Mouse (Mus musculus): ENCODE results near the gene Lrrc40. TPM values are rescaled to one million over a fixed set of nuclear protein-coding genes. Genes with fewer than 3 reads are reported as not detected.

Lrrc40 gene
- polyA plus RNA-seq, 1 experiment from 2014 or later, result 56.8 TPM

DNA sequence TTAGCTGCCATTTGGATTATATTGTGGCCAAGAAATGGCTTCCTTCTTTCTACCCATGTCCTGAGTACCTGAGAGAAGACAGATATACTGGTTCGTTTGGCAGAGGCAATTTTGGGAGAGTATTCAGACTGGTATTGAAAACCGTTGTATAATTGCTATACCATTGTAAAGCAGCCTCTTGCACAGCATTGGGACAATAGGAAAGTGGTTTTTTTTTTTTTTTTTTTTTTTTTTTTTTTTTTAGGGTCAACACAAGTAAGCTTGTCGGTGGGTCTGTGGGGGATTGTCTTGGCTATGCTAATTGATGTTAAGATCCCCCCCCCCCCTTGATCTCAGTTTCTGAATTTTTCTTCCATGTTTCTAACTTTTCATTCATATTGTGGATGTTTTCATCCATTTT lies 1.6 kb downstream of the Lrrc40 start:
- no peak overlapping the region for H3K27ac ChIP-seq (ENCODE audit: low read length)
- H3K36me3 ChIP-seq (ENCODE audit: control insufficient read depth, insufficient read depth), result no peaks in the 10 kb centered on the region
- ATAC-seq, result no peak
- peaks cover 16% of the 10 kb centered on the region for H3K4me1 ChIP-seq (replicated peaks; ENCODE audit: control insufficient read depth, insufficient read depth, low read length)
- H3K4me2 ChIP-seq (ENCODE audit: low read length), result no peak overlapping the region
- no peak overlapping the region for H3K9ac ChIP-seq (replicated peaks; ENCODE audit: low read depth, low read length)
- 74% methylated on average over 3 of the region's 3 CpGs for WGBS
- H3K9me3 ChIP-seq (ENCODE audit: control insufficient read depth, low read length), result no peaks in the 10 kb centered on the region
- no peak overlapping the region for H3K4me3 ChIP-seq (replicated peaks; ENCODE audit: low read length)
- no peaks in the 10 kb centered on the region for H3K27me3 ChIP-seq (replicated peaks; ENCODE audit: control insufficient read depth, insufficient read depth, low read length)

DNA sequence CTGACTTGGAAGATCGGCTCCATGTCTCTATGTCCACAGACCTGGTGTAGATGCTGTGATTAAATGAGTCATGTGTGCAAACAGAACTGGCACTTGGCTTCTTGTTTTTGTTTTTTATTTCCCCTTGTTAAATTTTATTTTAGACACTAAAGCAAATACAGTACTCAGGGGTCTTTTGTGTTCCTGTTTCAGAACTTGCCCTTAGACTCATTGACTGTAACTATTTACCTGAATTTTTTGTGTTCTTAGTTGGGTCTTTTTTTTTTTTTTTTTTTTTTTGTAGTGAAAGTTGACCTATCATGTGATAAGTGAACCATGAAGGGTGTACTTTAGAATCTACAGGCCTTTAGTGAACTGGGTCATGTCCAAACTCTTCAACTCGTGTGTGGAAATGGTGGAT lies 4.3 kb downstream of the Lrrc40 start:
- Histone ChIP-seq H3K36me3 (ENCODE audit: control insufficient read depth, insufficient read depth) (no peaks in the 10 kb centered on the region), H3K27me3 (replicated peaks; ENCODE audit: control insufficient read depth, insufficient read depth, low read length) (no peaks in the 10 kb centered on the region), H3K27ac (ENCODE audit: low read length) (no peak overlapping the region), H3K4me2 (ENCODE audit: low read length) (no peak overlapping the region), H3K4me1 (replicated peaks; ENCODE audit: control insufficient read depth, insufficient read depth, low read length) (peaks cover 7% of the 10 kb centered on the region), H3K9ac (replicated peaks; ENCODE audit: low read depth, low read length) (no peak overlapping the region), H3K9me3 (ENCODE audit: control insufficient read depth, low read length) (no peaks in the 10 kb centered on the region), H3K4me3 (replicated peaks; ENCODE audit: low read length) (no peak overlapping the region)
- ATAC-seq, result no peak
- 85% methylated on average over 2 of the region's 2 CpGs for WGBS

DNA sequence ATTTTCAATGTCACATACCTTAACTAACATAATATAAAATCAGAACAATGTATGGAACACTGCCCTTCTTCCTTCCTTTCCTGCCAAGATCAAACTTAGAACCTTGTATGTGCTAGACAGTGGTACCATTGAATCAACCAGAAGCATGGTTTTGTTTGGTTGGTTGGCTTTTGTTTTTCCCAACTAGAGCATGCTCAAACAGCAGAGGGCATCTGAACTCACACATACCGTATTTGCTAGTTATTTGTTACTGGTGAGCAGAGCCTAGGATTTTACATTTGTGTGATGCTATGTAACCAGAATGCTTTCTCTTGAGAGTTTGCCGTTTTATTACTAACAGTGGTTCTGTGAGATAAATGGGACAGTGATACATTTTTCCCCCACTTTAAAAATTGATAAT lies 13.0 kb downstream of the Lrrc40 start:
- Histone ChIP-seq H3K9ac (replicated peaks; ENCODE audit: low read depth, low read length) (no peak overlapping the region), H3K36me3 (ENCODE audit: control insufficient read depth, insufficient read depth) (peaks cover 4% of the 10 kb centered on the region; the same call in 1 of the 2 replicates), H3K4me3 (replicated peaks; ENCODE audit: low read length) (no peak overlapping the region), H3K27ac (ENCODE audit: low read length) (no peak overlapping the region), H3K4me2 (ENCODE audit: low read length) (no peak overlapping the region), H3K4me1 (replicated peaks; ENCODE audit: control insufficient read depth, insufficient read depth, low read length) (no peaks in the 10 kb centered on the region), H3K27me3 (replicated peaks; ENCODE audit: control insufficient read depth, insufficient read depth, low read length) (no peaks in the 10 kb centered on the region), H3K9me3 (ENCODE audit: control insufficient read depth, low read length) (no peaks in the 10 kb centered on the region)
- 73% methylated on average over 2 of the region's 2 CpGs for WGBS
- ATAC-seq, result no peak

DNA sequence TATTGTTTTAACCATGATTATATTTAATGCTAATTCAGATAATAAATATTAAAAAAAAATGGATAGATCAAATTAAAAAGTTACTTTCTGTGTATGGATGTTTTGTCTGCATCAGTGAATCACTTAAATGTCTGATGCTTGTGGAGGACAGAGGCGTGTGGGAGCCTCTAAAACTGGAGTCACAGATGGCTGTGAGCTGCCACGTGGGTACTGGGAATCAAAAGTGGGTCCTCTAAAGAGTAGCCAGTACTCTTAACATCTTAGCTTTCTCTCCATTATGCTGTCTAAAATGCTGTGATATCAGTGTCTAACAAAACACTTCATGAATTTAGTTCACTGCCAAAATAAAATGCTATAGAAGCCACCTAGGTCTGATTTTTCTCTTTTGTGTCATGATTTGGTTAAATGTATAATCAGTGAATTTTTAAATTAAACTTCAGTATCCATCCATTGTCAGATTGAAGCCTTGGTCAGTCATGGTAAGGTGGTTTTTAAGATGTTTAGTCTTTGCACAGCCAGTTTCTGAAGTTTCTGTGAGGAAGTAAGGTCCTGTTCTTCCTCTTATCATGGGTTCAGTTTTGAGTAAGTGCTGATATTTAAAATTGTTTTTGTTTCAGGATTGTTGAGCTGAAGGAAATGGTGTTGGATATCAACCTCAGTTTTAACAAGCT lies 24.3 kb downstream of the Lrrc40 start:
- no peak overlapping the region for H3K9ac ChIP-seq (replicated peaks; ENCODE audit: low read depth, low read length)
- H3K27me3 ChIP-seq (replicated peaks; ENCODE audit: control insufficient read depth, insufficient read depth, low read length), result no peaks in the 10 kb centered on the region
- H3K36me3 ChIP-seq (ENCODE audit: control insufficient read depth, insufficient read depth), result peaks cover 14% of the 10 kb centered on the region; the same call in 1 of the 2 replicates
- WGBS, result 92% methylated on average over 2 of the region's 2 CpGs
- H3K4me1 ChIP-seq (replicated peaks; ENCODE audit: control insufficient read depth, insufficient read depth, low read length), result no peaks in the 10 kb centered on the region
- no peak for ATAC-seq
- no peak overlapping the region for H3K27ac ChIP-seq (ENCODE audit: low read length)
- H3K4me3 ChIP-seq (replicated peaks; ENCODE audit: low read length), result no peak overlapping the region
- H3K4me2 ChIP-seq (ENCODE audit: low read length), result no peak overlapping the region
- no peaks in the 10 kb centered on the region for H3K9me3 ChIP-seq (ENCODE audit: control insufficient read depth, low read length)

DNA sequence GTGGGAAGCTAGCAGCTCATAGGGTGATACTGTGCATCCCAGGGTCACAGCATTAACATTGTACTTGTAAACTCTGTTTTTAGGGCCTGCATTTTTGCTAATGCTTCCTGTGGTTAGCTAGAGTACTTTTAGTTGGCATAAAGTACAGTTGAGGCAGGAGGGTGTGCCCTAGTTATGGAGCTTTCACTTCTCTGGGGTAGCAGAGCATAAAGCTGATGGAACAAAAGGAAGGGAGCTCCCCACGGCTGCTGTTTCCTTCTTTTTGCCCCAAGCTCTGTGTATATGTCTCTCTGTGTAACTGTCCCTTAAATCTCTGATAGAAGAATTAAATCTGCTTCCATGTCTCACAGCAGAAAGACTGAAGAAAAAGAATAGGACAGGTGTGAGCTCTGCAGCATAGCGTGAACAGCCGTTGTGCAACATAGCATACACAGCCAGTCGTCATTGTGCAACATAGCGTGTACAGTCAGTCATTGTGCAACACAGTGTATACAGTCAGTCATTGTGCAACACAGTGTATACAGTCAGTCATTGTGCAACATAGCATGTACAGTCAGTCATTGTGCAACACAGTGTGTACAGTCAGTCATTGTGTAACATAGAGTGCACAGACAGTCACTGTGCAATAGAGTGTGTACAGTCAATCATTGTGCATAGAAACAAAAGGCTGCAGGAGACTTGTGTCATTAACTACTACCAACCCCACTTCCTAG lies 25.5 kb downstream of the Lrrc40 start:
- H3K4me3 ChIP-seq (replicated peaks; ENCODE audit: low read length), result no peak overlapping the region
- no peak overlapping the region for H3K9ac ChIP-seq (replicated peaks; ENCODE audit: low read depth, low read length)
- H3K36me3 ChIP-seq (ENCODE audit: control insufficient read depth, insufficient read depth), result peaks cover 17% of the 10 kb centered on the region; the same call in 1 of the 2 replicates
- H3K9me3 ChIP-seq (ENCODE audit: control insufficient read depth, low read length), result no peaks in the 10 kb centered on the region
- no peaks in the 10 kb centered on the region for H3K4me1 ChIP-seq (replicated peaks; ENCODE audit: control insufficient read depth, insufficient read depth, low read length)
- H3K4me2 ChIP-seq (ENCODE audit: low read length), result no peak overlapping the region
- no peak overlapping the region for H3K27ac ChIP-seq (ENCODE audit: low read length)
- WGBS, result 87% methylated on average over 5 of the region's 5 CpGs
- ATAC-seq, result 0 out of 2 replicates have a peak, but pooled peaks have one; percentile 16
- H3K27me3 ChIP-seq (replicated peaks; ENCODE audit: control insufficient read depth, insufficient read depth, low read length), result no peaks in the 10 kb centered on the region

DNA sequence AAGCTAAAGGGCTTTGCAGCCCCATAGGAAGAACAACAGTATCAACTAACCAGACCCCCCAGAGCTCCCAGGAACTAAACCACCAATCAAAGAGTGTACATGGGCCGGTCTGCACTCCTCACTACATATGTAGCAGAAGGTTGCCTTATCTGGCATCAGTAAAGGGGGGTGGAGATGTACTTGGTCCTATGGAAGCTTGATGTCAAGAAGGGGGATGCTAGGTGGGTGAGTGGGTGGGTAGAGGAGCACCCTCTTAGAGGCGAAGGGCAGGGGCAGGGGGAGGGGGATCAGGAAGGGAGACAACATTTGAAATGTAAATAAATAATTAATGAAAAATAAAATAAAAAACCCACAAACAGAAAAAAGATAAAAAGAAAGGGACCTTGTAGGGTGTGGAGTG lies 28.8 kb downstream of the Lrrc40 start:
- Histone ChIP-seq H3K36me3 (ENCODE audit: control insufficient read depth, insufficient read depth) (peaks cover 10% of the 10 kb centered on the region; the same call in 1 of the 2 replicates), H3K4me3 (replicated peaks; ENCODE audit: low read length) (no peak overlapping the region), H3K9ac (replicated peaks; ENCODE audit: low read depth, low read length) (no peak overlapping the region), H3K9me3 (ENCODE audit: control insufficient read depth, low read length) (no peaks in the 10 kb centered on the region), H3K4me1 (replicated peaks; ENCODE audit: control insufficient read depth, insufficient read depth, low read length) (no peaks in the 10 kb centered on the region), H3K27me3 (replicated peaks; ENCODE audit: control insufficient read depth, insufficient read depth, low read length) (no peaks in the 10 kb centered on the region), H3K27ac (ENCODE audit: low read length) (no peak overlapping the region), H3K4me2 (ENCODE audit: low read length) (no peak overlapping the region)
- 96% methylated on average over 2 of the region's 2 CpGs for WGBS
- peak; percentile 27; the same call in 1 of the 2 replicates for ATAC-seq

DNA sequence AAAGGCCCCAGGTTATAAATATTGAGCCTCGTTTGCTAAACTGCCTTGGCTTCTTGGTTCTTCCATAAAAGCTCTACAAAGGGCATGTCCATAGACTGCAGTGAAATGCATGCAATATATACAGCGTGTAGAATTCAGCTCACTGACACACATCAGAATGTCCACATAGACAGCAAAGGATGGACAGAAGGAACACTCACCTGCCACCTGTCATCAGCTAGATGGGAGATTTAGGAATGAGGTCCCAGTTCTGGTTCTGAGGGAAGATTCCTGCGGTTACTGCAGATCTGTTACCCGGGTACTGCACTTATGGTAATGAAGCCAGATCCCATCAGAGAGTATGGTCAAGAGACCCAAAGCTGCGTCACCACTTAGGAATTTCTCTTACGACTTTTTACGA lies 31.5 kb downstream of the Lrrc40 start:
- no peaks in the 10 kb centered on the region for H3K27me3 ChIP-seq (replicated peaks; ENCODE audit: control insufficient read depth, insufficient read depth, low read length)
- no peak overlapping the region for H3K9ac ChIP-seq (replicated peaks; ENCODE audit: low read depth, low read length)
- 90% methylated on average over 7 of the region's 7 CpGs for WGBS
- ATAC-seq, result no peak
- H3K27ac ChIP-seq (ENCODE audit: low read length), result no peak overlapping the region
- no peak overlapping the region for H3K4me3 ChIP-seq (replicated peaks; ENCODE audit: low read length)
- H3K36me3 ChIP-seq (ENCODE audit: control insufficient read depth, insufficient read depth), result peaks cover 10% of the 10 kb centered on the region; the same call in 1 of the 2 replicates
- no peaks in the 10 kb centered on the region for H3K9me3 ChIP-seq (ENCODE audit: control insufficient read depth, low read length)
- H3K4me2 ChIP-seq (ENCODE audit: low read length), result no peak overlapping the region
- H3K4me1 ChIP-seq (replicated peaks; ENCODE audit: control insufficient read depth, insufficient read depth, low read length), result 0 out of 2 replicates have a peak, but pooled peaks cover 3% of the 10 kb centered on the region

DNA sequence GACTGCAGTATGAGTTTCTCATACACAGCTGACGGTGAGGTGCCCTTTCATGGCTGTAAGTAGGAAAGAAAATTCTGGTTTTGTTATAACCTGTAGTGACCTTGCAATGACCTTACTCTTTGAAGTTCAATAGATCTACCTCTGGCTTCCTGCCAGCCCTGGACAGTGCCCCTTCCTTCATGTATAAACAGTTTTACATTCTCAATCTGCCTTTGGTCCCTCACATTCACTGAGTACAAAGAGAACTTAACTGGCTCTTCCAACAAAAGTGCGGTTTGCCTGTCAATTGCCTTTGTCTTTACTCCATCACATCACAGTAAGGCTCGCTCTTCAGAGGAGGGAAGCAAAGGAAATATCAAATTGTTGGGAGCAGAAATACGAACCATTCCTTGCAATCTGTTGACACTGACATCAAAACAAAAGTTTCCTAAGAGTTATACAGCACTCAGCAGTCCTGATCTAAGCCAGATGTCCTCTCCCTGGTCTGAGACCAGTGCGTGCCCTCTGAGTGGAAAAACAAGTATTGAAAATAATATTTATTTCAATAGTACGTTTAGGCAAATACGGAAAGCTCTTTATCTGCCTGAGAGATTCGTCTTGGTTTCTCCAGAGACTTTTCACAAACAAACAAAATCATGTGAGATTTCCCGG lies 32.3 kb downstream of the Lrrc40 start:
- WGBS, result 70% methylated on average over 9 of the region's 9 CpGs
- no peaks in the 10 kb centered on the region for H3K27me3 ChIP-seq (replicated peaks; ENCODE audit: control insufficient read depth, insufficient read depth, low read length)
- H3K9ac ChIP-seq (replicated peaks; ENCODE audit: low read depth, low read length), result no peak overlapping the region
- H3K4me2 ChIP-seq (ENCODE audit: low read length), result no peak overlapping the region
- H3K4me1 ChIP-seq (replicated peaks; ENCODE audit: control insufficient read depth, insufficient read depth, low read length), result 0 out of 2 replicates have a peak, but pooled peaks cover 3% of the 10 kb centered on the region
- no peak for ATAC-seq
- peaks cover 10% of the 10 kb centered on the region; the same call in 1 of the 2 replicates for H3K36me3 ChIP-seq (ENCODE audit: control insufficient read depth, insufficient read depth)
- H3K4me3 ChIP-seq (replicated peaks; ENCODE audit: low read length), result no peak overlapping the region
- no peak overlapping the region for H3K27ac ChIP-seq (ENCODE audit: low read length)
- H3K9me3 ChIP-seq (ENCODE audit: control insufficient read depth, low read length), result no peaks in the 10 kb centered on the region

DNA sequence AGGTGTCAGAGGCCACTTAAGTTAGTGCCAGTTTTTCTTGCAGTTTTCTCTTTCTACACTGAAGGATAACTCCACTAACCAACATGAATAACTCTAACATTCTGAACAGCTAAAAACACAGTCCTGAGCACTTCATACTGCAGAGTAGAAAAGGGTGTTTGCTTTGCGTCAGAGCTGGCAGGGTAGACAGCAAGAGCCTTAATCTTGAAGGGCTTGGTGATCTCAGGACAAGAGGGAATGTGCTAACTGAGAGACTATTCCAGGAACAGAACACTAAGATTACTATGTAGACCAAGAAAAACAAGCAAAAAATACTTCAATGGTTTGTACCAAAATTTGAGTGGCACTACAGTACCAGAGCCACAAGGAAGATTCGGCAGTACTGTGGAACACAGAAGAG lies 38.5 kb downstream of the Lrrc40 start:
- H3K4me3 ChIP-seq (replicated peaks; ENCODE audit: low read length), result no peak overlapping the region
- no peak overlapping the region for H3K9ac ChIP-seq (replicated peaks; ENCODE audit: low read depth, low read length)
- H3K27ac ChIP-seq (ENCODE audit: low read length), result no peak overlapping the region
- 86% methylated on average over 2 of the region's 2 CpGs for WGBS
- ATAC-seq, result no peak
- H3K9me3 ChIP-seq (ENCODE audit: control insufficient read depth, low read length), result no peaks in the 10 kb centered on the region
- H3K4me1 ChIP-seq (replicated peaks; ENCODE audit: control insufficient read depth, insufficient read depth, low read length), result 0 out of 2 replicates have a peak, but pooled peaks cover 3% of the 10 kb centered on the region
- H3K36me3 ChIP-seq (ENCODE audit: control insufficient read depth, insufficient read depth), result no peaks in the 10 kb centered on the region; the same call in 1 of the 2 replicates
- H3K27me3 ChIP-seq (replicated peaks; ENCODE audit: control insufficient read depth, insufficient read depth, low read length), result no peaks in the 10 kb centered on the region
- no peak overlapping the region for H3K4me2 ChIP-seq (ENCODE audit: low read length)
